Mouse (Mus musculus): ENCODE measurements around the gene Sept6.

DNA sequence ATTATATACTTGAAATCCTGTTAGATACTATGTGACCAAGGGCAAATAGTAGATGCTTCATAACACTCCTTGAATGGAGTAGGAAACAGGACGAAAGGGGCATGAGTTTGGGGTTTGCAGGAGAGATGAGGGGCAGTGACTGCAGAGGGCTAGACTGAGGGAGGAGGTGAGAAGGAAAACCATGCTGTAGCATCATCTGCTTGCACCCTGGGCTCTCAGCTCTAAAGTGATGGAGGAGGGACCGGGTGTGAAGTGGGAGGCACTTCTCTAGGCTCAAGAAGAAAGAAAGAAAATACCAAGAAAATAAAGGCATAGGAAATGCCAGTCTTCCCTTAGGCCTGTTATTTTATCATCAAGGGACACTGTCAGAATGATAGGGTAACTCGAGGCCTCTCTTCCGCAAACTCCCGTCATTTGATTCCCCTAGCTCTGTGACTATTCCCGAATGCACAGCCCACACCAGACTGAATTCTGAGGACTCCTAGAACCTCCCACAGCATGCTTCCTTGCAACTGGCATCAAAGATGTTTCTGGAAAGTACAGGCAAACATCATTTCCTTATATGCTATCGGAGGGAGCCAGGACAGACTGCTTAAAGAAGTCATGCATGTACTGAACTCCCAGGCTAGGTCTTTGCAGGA, 56.1 kb downstream of the Sept6 start:
- TF ChIP-seq CTCF (IDR thresholded peaks at IDR 0.05; ENCODE audit: control insufficient read depth, insufficient read depth, insufficient read length) = no peak
- no peak for TF ChIP-seq MYOG (IDR thresholded peaks at IDR 0.05; ENCODE audit: control insufficient read depth, extremely low read depth, insufficient read length)
- TF ChIP-seq MAX (IDR thresholded peaks at IDR 0.05) = no peak
- TF ChIP-seq USF1 (IDR thresholded peaks at IDR 0.05; ENCODE audit: low read depth) = no peak
